Mouse (Mus musculus) layer of hippocampus, adult 9-11 months (tissue): ENCODE data around the gene Stk17b.
"Not testable (repeated sequence)": the region's sequence is repeated elsewhere in the genome, so short reads cannot be mapped to it uniquely, and the experiment has no call there.

Source experiments
- DNase-seq: peaks from one replicate; pipeline ENCODE4 v3.0.0; 2022

Gene Stk17b

GRCm38 (mm10) chr1:53782079-53782478 lies 2.9 kb downstream of the Stk17b start:
- no peak for DNase-seq

GRCm38 (mm10) chr1:53781311-53781710 lies 3.7 kb downstream of the Stk17b start:
- no peak for DNase-seq

- no peak for DNase-seq
These were observed 8.7 kb downstream of the Stk17b start for GRCm38 (mm10) chr1:53776176-53776905.

GRCm38 (mm10) chr1:53775545-53775944 lies 9.5 kb downstream of the Stk17b start:
- no peak for DNase-seq

- no peak for DNase-seq
These were observed 10.0 kb downstream of the Stk17b start for GRCm38 (mm10) chr1:53775036-53775435.

- DNase-seq, result no peak
These were observed 10.5 kb downstream of the Stk17b start for GRCm38 (mm10) chr1:53774571-53774970.

GRCm38 (mm10) chr1:53773994-53774393 lies 11.0 kb downstream of the Stk17b start:
- DNase-seq, result peak; percentile 14

- no peak for DNase-seq
These were observed 12.1 kb downstream of the Stk17b start for GRCm38 (mm10) chr1:53772967-53773366.

- no peak for DNase-seq
These were observed 13.5 kb downstream of the Stk17b start for GRCm38 (mm10) chr1:53771476-53771875.

GRCm38 (mm10) chr1:53766112-53766511 lies 18.9 kb downstream of the Stk17b start:
- no peak for DNase-seq

GRCm38 (mm10) chr1:53757316-53757715 lies 27.7 kb downstream of the Stk17b start:
- DNase-seq, result no peak

- not testable (repeated sequence) for DNase-seq
These were observed 31.5 kb downstream of the Stk17b start for GRCm38 (mm10) chr1:53753501-53753900.

GRCm38 (mm10) chr1:53751144-53751543 lies 33.9 kb downstream of the Stk17b start:
- DNase-seq, result no peak

- not testable (repeated sequence) for DNase-seq
These were observed 34.3 kb downstream of the Stk17b start for GRCm38 (mm10) chr1:53750697-53751096.

- DNase-seq, result not testable (repeated sequence)
These were observed 35.1 kb downstream of the Stk17b start for GRCm38 (mm10) chr1:53749881-53750385.

- no peak for DNase-seq
These were observed 36.5 kb downstream of the Stk17b start for GRCm38 (mm10) chr1:53748571-53748970.

GRCm38 (mm10) chr1:53746001-53746400 lies 39.0 kb downstream of the Stk17b start:
- no peak for DNase-seq

- no peak for DNase-seq
These were observed 43.1 kb downstream of the Stk17b start for GRCm38 (mm10) chr1:53741742-53742458.

- no peak for DNase-seq
These were observed 44.2 kb downstream of the Stk17b start for GRCm38 (mm10) chr1:53740777-53741336.

GRCm38 (mm10) chr1:53740077-53740776 lies 44.8 kb downstream of the Stk17b start:
- not testable (repeated sequence) for DNase-seq

- no peak for DNase-seq
These were observed 48.4 kb downstream of the Stk17b start for GRCm38 (mm10) chr1:53736583-53736982.

GRCm38 (mm10) chr1:53728489-53729225 lies 56.4 kb downstream of the Stk17b start:
- DNase-seq, result no peak
